Mouse (Mus musculus) liver, adult 2 months (tissue): Measurements from ENCODE around the gene Dnttip2.

Experiments
- CTCF ChIP-seq: fragments of 200-500 bp; IDR thresholded peaks from 2 replicates; pipeline ENCODE4 v1.5.1; 2011; ENCODE audit warnings: low read depth, low read length, control low read depth
- POLR2A ChIP-seq: fragments of 200-500 bp; IDR thresholded peaks from 2 replicates; pipeline ENCODE4 v1.6.1; 2011; ENCODE audit warnings: low read length, control low read depth; ENCODE audit not compliant: insufficient read depth; ENCODE audit errors: extremely low read depth

DNA sequence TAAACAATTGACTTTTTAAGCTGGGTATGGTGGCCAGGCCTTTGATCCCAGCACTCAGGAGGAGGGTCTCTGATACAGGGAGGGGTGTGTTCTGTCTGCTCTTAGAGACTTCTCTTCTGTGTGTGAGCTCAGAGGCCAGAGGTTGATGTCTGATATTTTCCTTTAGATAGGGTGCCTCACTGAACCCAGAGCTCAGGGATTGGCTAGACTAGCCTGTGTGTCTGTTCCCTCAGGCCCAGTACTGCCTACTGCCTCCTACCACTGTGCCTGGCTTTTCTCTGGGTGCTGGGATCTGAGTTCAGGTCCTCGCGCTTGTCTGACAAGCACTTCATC is 26.5 kb upstream of the Dnttip2 start:
- no peak for TF ChIP-seq CTCF
- TF ChIP-seq POLR2A, result no peak
